Mouse (Mus musculus) kidney, postnatal 36 days (tissue): Measurements from ENCODE around the gene Pde6g.

ENCODE experiments used
- DNase-seq, 2 experiments: peaks; one replicate each; pipeline ENCODE4 v3.0.0; 2021 to 2022; ENCODE audit warnings: mixed read lengths in 2 of 2

The Pde6g gene

GRCm38 (mm10) chr11:120453306-120453705 is at the start of gene Pde6g:
Gene Pde6g, minus strand, starts transcription at chr11:120453500.
- no peak for DNase-seq

- no peak for DNase-seq
Observed at GRCm38 (mm10) chr11:120501701-120502100, 48.4 kb upstream of the Pde6g start.

- DNase-seq = no peak
Observed at GRCm38 (mm10) chr11:120501018-120501417, 47.7 kb upstream of the Pde6g start.

- peak; percentile 94 to 95 for DNase-seq
Observed at GRCm38 (mm10) chr11:120500357-120500756, 47.1 kb upstream of the Pde6g start.

DNA sequence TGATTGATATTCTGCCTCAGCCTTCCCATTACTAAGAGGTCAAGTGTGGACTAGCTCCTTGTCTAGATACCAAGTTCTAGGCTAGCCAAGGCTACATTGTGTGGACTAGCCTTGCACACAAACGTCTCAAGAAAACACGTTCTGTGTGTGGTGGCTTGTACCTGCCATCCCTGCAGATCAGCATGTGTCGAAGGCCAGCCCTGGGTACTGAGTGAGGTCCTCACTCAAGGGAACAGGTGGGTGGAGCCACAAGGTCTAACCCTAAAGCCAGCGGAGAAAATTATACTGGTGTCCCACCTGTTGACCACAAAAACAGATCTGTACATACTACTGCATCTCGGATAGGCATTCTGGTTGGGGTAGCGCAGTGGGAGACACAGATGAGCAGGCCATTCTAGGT is 46.6 kb upstream of the Pde6g start:
- DNase-seq = peak in 1 of 2 experiments; percentile 51

- DNase-seq = no peak
Observed at GRCm38 (mm10) chr11:120498891-120499290, 45.6 kb upstream of the Pde6g start.

- no peak for DNase-seq
Observed at GRCm38 (mm10) chr11:120498226-120498625, 44.9 kb upstream of the Pde6g start.

DNA sequence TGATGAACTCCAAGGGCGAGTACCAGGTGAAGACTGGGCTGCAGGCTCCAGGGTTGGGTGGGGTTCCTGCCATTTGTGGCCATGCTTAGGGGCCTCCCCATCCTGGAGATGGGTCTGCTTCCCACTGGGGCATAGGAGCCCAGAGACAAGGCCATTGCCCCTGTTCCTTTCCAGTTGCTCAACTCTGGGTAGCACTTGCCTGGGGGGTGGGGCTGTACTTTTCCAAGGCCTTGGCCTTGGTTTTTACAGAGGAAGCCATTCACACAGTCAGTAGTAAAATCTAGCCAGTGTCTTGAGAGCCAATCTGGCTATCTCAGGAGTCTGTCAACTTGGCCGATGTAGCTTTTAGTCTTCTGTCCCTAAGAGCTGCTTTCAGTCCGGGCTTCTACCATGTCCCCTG is 44.1 kb upstream of the Pde6g start:
- peak in 1 of 2 experiments; percentile 60 for DNase-seq

DNA sequence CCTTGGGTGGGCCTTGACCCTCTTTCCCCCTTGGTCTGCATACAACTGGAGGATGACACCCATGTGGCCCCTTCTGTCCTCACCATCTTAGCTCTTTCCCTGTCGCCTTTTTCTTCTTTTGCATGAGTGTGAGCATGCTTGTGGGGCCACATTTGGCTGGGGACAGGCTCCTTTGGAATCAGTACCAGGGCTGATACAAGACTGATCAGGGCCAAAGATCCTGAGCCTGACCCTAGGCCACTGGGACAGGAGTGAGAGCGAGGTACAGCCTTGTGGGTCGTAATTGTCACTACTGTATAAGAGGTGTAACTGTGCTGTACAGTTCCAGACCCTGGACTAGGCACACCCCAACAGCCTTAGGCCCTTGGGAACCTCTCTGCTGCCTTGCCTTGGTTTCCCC is 40.6 kb upstream of the Pde6g start:
- DNase-seq = no peak

- peak; percentile 65 to 67 for DNase-seq
Observed at GRCm38 (mm10) chr11:120493351-120493750, 40.1 kb upstream of the Pde6g start.

DNA sequence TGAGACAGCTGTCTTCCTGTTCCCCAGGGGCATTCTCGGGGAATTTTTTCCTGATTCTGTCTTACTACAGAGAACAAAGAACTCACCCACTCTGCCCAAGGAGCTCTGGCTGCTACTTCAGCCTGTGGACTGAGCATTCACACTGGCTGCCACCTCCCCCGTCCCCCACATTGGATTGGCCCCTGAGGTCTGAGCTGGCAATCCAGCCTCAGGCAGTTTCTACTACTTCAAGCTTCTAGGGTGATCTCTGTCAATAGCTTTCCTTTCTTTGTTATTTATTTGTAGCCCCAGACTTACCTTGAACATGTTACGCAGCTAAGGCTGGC is 39.5 kb upstream of the Pde6g start:
- DNase-seq = no peak

- peak; percentile 73 to 74 for DNase-seq
Observed at GRCm38 (mm10) chr11:120492024-120492877, 39.0 kb upstream of the Pde6g start.

DNA sequence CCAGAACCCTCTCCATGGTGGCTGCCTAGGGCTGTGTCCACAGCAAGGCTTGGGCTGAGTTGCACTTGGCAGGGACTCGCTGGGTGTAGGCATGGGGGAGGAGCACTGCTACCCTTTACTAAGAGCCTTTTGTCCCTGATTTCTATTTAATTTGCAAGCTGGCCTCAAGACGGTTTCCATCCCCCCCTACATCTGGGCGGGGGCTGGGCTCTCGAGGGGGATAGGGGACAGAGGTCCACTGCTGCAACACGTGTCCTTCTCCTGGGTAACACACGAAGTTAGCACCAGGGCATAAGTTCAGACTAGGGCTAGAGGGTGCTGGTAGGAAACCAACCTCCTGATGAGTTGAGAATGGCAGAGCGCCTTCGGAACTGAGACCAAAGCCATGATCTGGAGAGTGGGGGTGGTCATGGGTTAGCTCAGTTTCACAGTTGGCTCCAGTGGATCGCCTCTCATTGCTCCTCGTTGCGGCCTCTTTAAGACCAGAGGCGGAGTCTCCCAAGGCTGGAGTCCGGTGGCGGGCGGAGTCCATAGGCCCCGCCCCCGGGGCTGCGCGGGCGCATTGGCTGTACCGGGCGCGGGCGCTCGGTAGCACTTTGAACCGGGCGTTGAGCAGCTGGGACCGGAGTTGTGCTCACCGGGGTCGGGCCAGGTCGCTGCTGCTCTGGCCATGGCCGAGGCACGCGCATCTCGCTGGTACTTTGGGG is 38.2 kb upstream of the Pde6g start, which contains the start of gene Slc25a10:
Gene Slc25a10 (plus strand): TSS at position 524 of the 707 bp plus-strand sequence.
- peak; percentile 94 to 97 for DNase-seq

DNA sequence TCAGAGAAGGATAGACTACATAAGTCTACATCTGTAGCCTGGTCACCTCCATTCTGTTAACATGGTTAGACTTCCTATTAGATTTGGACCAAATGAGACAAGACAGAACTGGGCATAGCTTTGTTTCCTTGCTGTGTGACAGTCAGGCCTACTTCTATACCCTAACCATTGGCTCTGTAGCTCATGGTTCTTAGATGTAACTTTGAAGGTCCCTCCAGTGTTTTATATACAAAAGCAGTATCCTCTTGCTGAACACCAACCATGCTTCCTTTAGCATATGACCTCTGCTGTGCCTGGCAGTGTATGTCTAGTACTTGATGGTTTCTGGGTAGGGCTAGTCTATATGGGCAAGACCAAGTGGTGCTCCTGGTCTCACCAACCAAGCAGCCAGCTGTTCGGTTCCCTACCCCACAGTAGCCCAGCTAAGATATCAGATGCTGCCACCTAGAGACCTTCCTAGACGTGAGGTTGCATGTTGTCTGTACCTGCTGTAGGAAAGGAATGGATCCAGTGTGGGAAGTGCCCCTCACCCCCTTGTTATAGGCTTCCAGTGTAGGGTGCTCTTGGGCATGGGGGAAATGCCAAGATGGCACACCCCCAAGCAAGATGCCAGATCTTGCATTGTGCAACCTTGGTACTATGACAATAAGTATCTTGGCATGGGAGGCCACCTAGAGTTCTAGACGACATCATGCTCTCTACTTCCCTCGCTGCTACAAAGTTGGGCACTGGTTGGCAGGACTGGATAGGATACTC is 37.2 kb upstream of the Pde6g start:
- DNase-seq = no peak

DNA sequence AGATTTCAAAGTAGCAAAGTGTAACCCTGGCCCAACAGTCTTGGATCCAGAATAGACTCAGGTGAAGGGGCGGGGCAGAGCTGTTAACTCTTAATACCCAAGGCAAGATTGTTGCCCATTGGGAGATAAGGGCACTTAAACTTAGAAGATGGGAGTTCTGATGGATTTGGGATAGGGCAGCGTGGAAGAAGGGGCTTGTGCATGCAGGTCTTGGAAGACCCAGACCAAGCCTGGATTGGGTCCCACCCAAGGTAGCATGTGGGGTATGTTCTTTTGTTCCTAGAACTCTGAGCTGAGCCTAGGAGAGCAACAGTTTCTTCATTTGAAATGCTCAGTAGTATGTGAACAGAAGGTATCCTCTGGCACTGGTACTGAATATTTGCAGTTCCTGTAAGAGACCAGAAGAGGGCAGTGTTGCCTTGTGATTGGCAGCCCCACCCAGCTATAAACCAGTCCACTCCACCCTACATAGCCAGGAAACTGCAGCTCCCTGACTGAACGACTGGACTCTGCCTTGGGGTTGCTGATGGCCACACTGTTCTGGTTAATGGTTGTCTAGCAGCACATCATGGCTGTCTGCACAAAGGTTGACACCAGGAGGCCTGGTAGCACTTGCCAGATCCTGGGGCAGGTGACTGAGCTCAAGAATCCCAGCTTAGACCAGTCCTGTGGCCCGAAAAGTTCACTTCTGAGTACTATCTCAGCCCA is 35.9 kb upstream of the Pde6g start:
- DNase-seq = peak; percentile 84 to 93

- no peak for DNase-seq
Observed at GRCm38 (mm10) chr11:120488516-120488915, 35.2 kb upstream of the Pde6g start.

DNA sequence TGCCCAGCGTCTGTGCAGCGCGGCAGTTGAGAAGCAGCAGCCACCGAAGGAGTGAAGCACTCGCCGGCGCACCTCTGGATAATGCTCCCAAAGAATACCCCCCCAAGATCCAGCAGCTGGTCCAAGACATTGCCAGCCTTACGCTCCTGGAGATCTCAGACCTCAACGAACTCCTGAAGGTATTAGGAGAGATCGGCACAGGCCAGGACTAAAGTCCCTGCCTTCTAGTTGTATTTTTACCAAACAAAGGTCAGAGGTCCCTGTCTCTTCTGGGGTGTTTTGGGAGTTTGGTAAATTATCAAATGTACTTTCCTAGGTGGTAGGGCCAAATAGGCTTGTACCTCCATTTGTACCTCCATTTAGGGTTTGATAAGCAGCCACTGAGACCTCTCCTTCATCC is 32.0 kb upstream of the Pde6g start:
- DNase-seq = peak; percentile 73 to 80

DNA sequence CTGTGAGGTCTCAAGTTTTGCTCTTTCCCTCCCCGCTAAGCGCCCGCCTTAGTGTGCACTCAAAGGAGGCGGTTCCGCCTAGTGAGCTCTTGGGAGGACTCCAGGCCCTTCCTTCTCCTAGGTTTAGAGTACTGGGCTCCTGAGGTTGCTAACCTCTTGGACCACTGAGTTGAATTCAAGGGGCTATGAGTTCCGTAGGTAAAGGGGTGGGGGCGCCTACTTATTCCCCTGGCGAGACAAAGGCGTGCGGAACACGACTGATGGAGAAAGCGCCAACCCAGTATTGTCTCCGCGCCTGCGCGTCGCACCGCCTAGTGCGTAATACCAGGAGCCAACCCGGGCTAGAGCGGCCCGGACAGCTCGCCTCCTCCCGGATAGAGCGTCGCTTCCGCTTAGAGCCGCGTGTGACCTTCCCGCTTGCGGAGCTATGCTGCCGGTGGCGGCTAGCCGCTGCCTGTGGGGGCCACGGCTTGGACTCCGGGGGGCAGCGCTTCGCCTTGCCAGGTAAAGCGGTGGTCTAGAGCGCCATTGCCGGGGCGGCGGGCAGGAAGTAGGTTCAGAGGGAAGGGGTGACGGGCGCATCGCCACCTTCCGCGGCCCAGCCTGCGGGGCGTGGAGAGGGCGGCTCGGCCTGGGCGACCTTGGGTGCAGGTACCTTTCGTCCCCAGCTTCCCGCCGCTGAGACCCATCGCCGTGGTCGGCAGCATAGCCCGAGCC is 31.1 kb upstream of the Pde6g start, which contains the start of gene Mrpl12:
Gene Mrpl12 (plus strand): TSS at position 349 of the 717 bp plus-strand sequence.
- peak; percentile 91 to 94 for DNase-seq

DNA sequence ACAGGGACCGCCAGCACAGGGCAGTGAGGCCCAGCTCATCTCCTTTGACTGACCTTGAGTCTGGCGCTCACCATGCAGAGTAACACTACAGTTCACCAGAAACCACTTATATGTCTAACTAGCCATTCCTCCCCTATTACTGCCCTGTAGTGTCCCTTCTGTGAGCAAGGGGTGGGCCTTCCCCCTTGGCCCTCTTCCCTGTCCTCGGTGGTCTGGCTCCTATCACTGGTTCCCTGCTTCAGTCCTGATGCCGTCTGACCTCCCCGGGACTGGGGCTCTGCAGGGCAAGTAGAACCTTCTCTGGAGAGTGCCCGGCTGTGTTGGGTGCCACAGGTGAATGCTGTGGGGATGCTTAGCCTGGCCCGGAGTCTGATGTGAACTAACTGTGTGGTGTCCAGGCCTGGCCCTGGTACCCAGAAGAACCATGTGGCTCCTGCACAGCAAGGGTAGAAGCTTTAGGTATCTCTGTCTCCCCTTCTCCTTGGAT is 30.2 kb upstream of the Pde6g start:
- DNase-seq = no peak

DNA sequence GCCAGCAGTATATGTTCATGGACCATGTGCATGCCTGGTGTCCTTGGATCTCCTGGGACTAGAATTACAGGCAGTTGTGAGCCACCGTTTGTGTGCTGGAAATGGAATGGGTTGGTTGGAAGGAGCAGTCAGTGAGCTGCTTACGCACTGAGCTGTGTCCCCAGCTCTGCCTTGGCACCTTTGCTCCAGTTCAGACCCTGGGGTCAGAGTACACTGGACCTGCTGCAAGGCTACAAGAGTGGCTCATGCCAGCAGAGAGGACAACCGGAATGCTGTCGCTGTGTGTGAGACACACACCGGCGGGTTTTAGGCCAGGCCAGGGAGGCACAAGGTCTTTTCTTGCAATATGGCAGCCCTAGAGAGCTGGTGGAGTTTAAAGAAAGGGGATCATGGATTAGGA is 18.8 kb upstream of the Pde6g start:
- peak; percentile 78 to 83 for DNase-seq

GRCm38 (mm10) chr11:120467736-120468092 is 14.4 kb upstream of the Pde6g start:
- DNase-seq = no peak
